Mouse (Mus musculus) forebrain, embryonic 16.5 days (tissue): ENCODE measurements at regions not wholly inside any gene's neighbourhood (a gene's known extent, or its start where the extent isn't known, plus 50 kb on each side); places are given as distances from the start of the nearest gene placed in this dataset.
"Not testable (repeated sequence)": the region's sequence is repeated elsewhere in the genome, so short reads cannot be mapped to it uniquely, and the experiment has no call there.

ENCODE experiments used
- ATAC-seq: fragments of 200-750 bp; cut with Nextera tagmentation; 2 replicates; pipeline ENCODE4 v1.8.0; 2017; ENCODE audit warnings: mild to moderate bottlenecking, moderate library complexity
- H3K27ac ChIP-seq: fragments of 300-500 bp; sonication (generic); 2 replicates; pipeline ENCODE4 v1.5.1; 2014; ENCODE audit warnings: low read length, control low read depth
- H3K27me3 ChIP-seq: fragments of 300-500 bp; sonication (generic); replicated peaks from 2 replicates; pipeline ENCODE4 v1.6.1; 2014; ENCODE audit warnings: low read length; ENCODE audit not compliant: control insufficient read depth, insufficient read depth
- H3K36me3 ChIP-seq: fragments of 300-500 bp; sonication (generic); 2 replicates; pipeline ENCODE4 v1.6.1; 2014; ENCODE audit not compliant: control insufficient read depth, insufficient read depth
- H3K4me1 ChIP-seq: fragments of 300-500 bp; sonication (generic); replicated peaks from 2 replicates; pipeline ENCODE4 v1.6.1; 2014; ENCODE audit warnings: low read length; ENCODE audit not compliant: control insufficient read depth, insufficient read depth
- H3K4me2 ChIP-seq: fragments of 300-500 bp; sonication (generic); 2 replicates; pipeline ENCODE4 v1.6.1; 2014; ENCODE audit warnings: mild to moderate bottlenecking, low read length, control low read depth
- H3K4me3 ChIP-seq: fragments of 300-500 bp; sonication (generic); replicated peaks from 2 replicates; pipeline ENCODE4 v1.5.1; 2014; ENCODE audit warnings: mild to moderate bottlenecking, low read length, control low read depth
- H3K9ac ChIP-seq: fragments of 300-500 bp; sonication (generic); replicated peaks from 2 replicates; pipeline ENCODE4 v1.6.1; 2014; ENCODE audit warnings: low read depth, low read length, control low read depth
- H3K9me3 ChIP-seq: fragments of 300-500 bp; sonication (generic); 2 replicates; pipeline ENCODE4 v1.6.1; 2016; ENCODE audit warnings: low read length; ENCODE audit not compliant: control insufficient read depth
- WGBS: fragments of 180-500 bp; shearing (Covaris S2); extraction: QIAGEN DNeasy Blood & Tissue Kit; methylation state at CpG from one replicate; pipeline ENCODE4 v1.1.7; 2014; 5-methylcytosine and 5-hydroxymethylcytosine counted together

DNA sequence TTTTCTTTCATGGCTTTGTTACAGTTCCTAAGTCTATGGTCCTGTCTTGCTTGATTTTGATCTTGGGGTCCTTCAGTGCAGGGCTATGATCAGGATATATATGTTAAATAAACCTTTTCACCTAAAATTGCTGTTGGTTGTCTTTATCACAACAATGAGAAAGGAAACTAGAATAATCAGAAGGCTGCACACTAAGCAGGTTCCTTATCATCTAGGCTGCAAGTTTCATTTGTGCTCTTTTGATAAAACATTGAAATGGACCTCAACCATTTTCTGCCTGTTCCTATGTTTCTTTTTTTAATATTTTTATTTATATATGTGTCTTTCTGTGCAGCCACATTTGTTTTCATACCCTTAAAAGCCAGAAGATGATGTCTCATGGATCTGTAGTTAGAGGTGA, 137.3 kb upstream of the 1700008P02Rik start:
- Histone ChIP-seq H3K9me3 (no peaks in the 10 kb centered on the region), H3K4me1 (no peaks in the 10 kb centered on the region), H3K9ac (no peak overlapping the region), H3K36me3 (no peaks in the 10 kb centered on the region), H3K4me3 (no peak overlapping the region), H3K4me2 (no peak overlapping the region), H3K27ac (no peak overlapping the region), H3K27me3 (no peaks in the 10 kb centered on the region)
- no peak for ATAC-seq

DNA sequence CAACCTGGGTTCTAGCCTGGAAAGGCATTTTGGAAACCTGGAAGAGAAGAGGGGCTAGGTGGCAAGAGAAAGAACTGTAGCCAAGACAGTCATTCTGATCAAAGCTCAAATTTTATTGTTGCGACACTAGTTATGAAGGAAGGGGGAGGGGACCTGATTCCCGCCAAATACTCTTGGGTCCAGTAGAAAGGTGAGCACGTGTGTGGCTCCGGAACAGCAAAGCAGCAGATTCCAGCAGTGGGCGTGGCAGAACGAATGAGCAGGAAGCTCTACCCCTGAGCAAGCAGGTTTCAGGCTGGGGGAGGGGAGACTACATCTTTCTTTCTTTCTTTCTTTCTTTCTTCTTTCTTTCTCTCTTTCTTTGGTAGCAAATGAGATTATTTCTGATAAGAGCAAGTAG, 130.5 kb upstream of the 1700008P02Rik start:
- H3K9ac ChIP-seq, H3K4me3 ChIP-seq, H3K27me3 ChIP-seq, H3K27ac ChIP-seq, ATAC-seq, H3K36me3 ChIP-seq, H3K4me2 ChIP-seq, H3K4me1 ChIP-seq, H3K9me3 ChIP-seq: not testable (repeated sequence)
- 88% methylated on average over 6 of the region's 6 CpGs for WGBS

GRCm38 (mm10) chr3:6731372-6732297, 111.4 kb upstream of the 1700008P02Rik start:
- no peaks in the 10 kb centered on the region for H3K27me3 ChIP-seq
- H3K4me1 ChIP-seq = peaks cover 3% of the 10 kb centered on the region; the same call in 1 of the 2 replicates
- no peak overlapping the region for H3K4me2 ChIP-seq
- H3K9me3 ChIP-seq = no peaks in the 10 kb centered on the region
- H3K4me3 ChIP-seq = no peak overlapping the region
- no peak overlapping the region for H3K9ac ChIP-seq
- 64% methylated on average over 5 of the region's 5 CpGs for whole genome bisulfite sequencing
- no peaks in the 10 kb centered on the region for H3K36me3 ChIP-seq
- no peak overlapping the region for H3K27ac ChIP-seq
- peak; percentile 89 for ATAC-seq

GRCm38 (mm10) chr3:6730066-6730465, 109.8 kb upstream of the 1700008P02Rik start:
- no peak for ATAC-seq
- Histone ChIP-seq H3K4me3 (no peak overlapping the region), H3K4me2 (no peak overlapping the region), H3K9me3 (0 out of 2 replicates have a peak, but pooled peaks cover 2% of the 10 kb centered on the region), H3K9ac (no peak overlapping the region), H3K4me1 (peaks cover 3% of the 10 kb centered on the region; the same call in 1 of the 2 replicates), H3K27me3 (no peaks in the 10 kb centered on the region), H3K36me3 (no peaks in the 10 kb centered on the region), H3K27ac (no peak overlapping the region)

- Histone ChIP-seq H3K36me3 (no peaks in the 10 kb centered on the region), H3K4me3 (no peak overlapping the region), H3K4me2 (no peak overlapping the region), H3K27me3 (no peaks in the 10 kb centered on the region), H3K9me3 (no peaks in the 10 kb centered on the region), H3K9ac (no peak overlapping the region), H3K4me1 (no peaks in the 10 kb centered on the region), H3K27ac (no peak overlapping the region)
- 51% methylated on average over 2 of the region's 2 CpGs for WGBS
- ATAC-seq = no peak
Measured at GRCm38 (mm10) chr3:6683679-6684078, 63.4 kb upstream of the 1700008P02Rik start.

DNA sequence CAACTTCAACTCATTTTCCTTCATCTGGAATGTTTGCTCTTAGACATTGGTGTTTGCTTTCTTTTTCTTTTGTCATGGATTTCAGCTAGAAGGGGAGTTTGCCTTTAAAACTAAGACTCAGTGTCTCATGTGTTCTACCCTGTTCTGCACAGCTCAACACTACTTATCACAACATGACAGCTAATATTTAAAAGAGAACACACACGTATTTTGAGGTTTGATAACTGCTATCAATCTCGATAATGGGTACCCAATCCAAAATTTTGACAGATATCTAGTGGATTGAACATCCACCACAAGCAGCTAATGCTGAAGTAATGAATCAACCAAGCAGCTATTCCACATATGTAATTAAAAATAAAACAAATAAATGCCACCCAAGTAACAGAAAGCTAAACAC, 61.2 kb upstream of the 1700008P02Rik start:
- Histone ChIP-seq H3K9ac (no peak overlapping the region), H3K4me1 (no peaks in the 10 kb centered on the region), H3K36me3 (no peaks in the 10 kb centered on the region), H3K4me3 (no peak overlapping the region), H3K9me3 (no peaks in the 10 kb centered on the region), H3K4me2 (no peak overlapping the region), H3K27me3 (no peaks in the 10 kb centered on the region), H3K27ac (no peak overlapping the region)
- ATAC-seq = no peak
- 76% methylated on average over 2 of the region's 2 CpGs for WGBS

DNA sequence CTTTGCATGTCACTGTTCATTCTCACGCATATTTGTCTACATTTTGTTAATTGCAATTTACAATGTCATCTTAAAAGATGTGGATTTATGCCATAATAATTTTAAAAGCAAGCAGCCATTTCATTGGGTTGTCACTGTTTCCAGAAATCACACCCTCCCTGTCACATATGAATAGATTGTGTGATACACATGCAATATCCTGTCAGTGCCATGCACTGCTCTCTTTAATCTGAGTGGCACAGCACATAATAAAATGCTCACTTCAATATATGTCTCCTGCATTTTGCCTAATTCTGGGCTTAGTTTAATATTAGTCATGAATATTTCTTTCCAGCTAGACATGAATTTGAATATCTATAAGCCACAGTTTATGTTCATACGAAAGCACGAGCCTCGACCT, 56.1 kb upstream of the 1700008P02Rik start:
- no peaks in the 10 kb centered on the region for H3K4me1 ChIP-seq
- no peak overlapping the region for H3K27ac ChIP-seq
- H3K4me3 ChIP-seq = no peak overlapping the region
- H3K36me3 ChIP-seq = no peaks in the 10 kb centered on the region
- no peak overlapping the region for H3K4me2 ChIP-seq
- H3K27me3 ChIP-seq = no peaks in the 10 kb centered on the region
- WGBS = 85% methylated on average over 4 of the region's 4 CpGs
- no peaks in the 10 kb centered on the region for H3K9me3 ChIP-seq
- H3K9ac ChIP-seq = no peak overlapping the region
- ATAC-seq = peak; percentile 45; the same call in 1 of the 2 replicates

DNA sequence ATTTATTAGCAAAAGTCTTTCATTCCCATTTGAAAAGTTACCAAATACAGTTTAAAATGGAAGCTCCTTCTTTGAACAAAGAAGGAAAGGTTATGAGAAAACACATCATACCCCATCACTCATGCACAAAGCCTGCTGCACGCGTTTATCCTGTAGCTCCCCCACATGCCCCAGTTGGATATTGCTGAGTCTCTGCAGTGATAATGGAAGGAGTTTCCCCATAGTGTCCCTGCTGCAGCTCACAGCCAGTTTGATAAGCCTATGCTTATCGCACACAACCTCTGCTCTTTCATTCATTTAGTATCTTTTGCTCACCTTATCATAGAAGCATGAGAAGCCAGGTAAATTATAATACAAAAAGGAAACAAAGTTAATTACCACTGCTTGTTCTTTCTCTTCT, 55.1 kb upstream of the 1700008P02Rik start:
- peak; percentile 82 for ATAC-seq
- no peaks in the 10 kb centered on the region for H3K27me3 ChIP-seq
- no peak overlapping the region for H3K4me3 ChIP-seq
- H3K4me1 ChIP-seq = no peaks in the 10 kb centered on the region
- H3K9me3 ChIP-seq = no peaks in the 10 kb centered on the region
- WGBS = 50% methylated on average over 3 of the region's 3 CpGs
- H3K9ac ChIP-seq = no peak overlapping the region
- H3K27ac ChIP-seq = no peak overlapping the region
- no peak overlapping the region for H3K4me2 ChIP-seq
- H3K36me3 ChIP-seq = no peaks in the 10 kb centered on the region
